Mouse (Mus musculus) ES-Bruce4 (cell line): ENCODE results near the gene Pla2g10.

Experiments used
- CTCF ChIP-seq: IDR thresholded peaks from one replicate; pipeline ENCODE4 v1.8.1; 2011; ENCODE audit warnings: low read depth, low read length
- EP300 ChIP-seq: IDR thresholded peaks from 2 replicates; pipeline ENCODE4 v1.6.1; 2011; ENCODE audit warnings: low read depth, low read length; ENCODE audit not compliant: insufficient read depth
- POLR2A ChIP-seq: IDR thresholded peaks from one replicate; pipeline ENCODE4 v1.8.1; 2011; ENCODE audit warnings: low read length; ENCODE audit not compliant: insufficient read depth

GRCm38 (mm10) chr16:13747708-13748107, 16.9 kb upstream of the Pla2g10 start:
- no peak for TF ChIP-seq POLR2A
- TF ChIP-seq CTCF: no peak
- no peak for TF ChIP-seq EP300
